Mouse (Mus musculus) lung, postnatal 4 days (tissue): Measurements from ENCODE around the gene Ppwd1.
A peak's percentile ranks its signal among the peaks of the same experiment; 100 is the strongest.
"Not testable (repeated sequence)": the region's sequence is repeated elsewhere in the genome, so short reads cannot be mapped to it uniquely, and the experiment has no call there.

Experiments
- DNase-seq, 2 experiments: peaks; one replicate each; pipeline ENCODE4 v3.0.0; 2021

The Ppwd1 gene

GRCm38 (mm10) chr13:104228384-104229066 is at the start of gene Ppwd1, which contains the start of gene Cenpk:
Gene Ppwd1, minus strand, starts transcription at chr13:104228843.
Gene Cenpk, plus strand, starts transcription at chr13:104228611.
- DNase-seq = peak; percentile 98

- no peak for DNase-seq
These were observed 30.4 kb upstream of the Ppwd1 start for GRCm38 (mm10) chr13:104258997-104259396.

GRCm38 (mm10) chr13:104229181-104229580 is 538 bp upstream of the Ppwd1 start:
- DNase-seq = no peak

GRCm38 (mm10) chr13:104227478-104227877 is 1.2 kb downstream of the Ppwd1 start:
- DNase-seq = no peak

- no peak for DNase-seq
These were observed 24.3 kb downstream of the Ppwd1 start for GRCm38 (mm10) chr13:104204313-104204712.

- DNase-seq = not testable (repeated sequence)
These were observed 32.8 kb downstream of the Ppwd1 start for GRCm38 (mm10) chr13:104195891-104196290.

GRCm38 (mm10) chr13:104187357-104187756 is 41.3 kb downstream of the Ppwd1 start:
- no peak for DNase-seq

GRCm38 (mm10) chr13:104179176-104179888 is 49.3 kb downstream of the Ppwd1 start:
- DNase-seq = no peak

GRCm38 (mm10) chr13:104178650-104179121 is 50.0 kb downstream of the Ppwd1 start, which contains the start of gene Trim23:
Gene Trim23, plus strand, starts transcription at chr13:104178797.
- DNase-seq = peak; percentile 97 to 99

- peak in 1 of 2 experiments; percentile 87 for DNase-seq
These were observed 50.6 kb downstream of the Ppwd1 start, which contains the start of gene Trappc13 for GRCm38 (mm10) chr13:104177796-104178649. Gene Trappc13, minus strand, starts transcription at chr13:104178469.

GRCm38 (mm10) chr13:104176874-104177273 is 51.8 kb downstream of the Ppwd1 start:
- no peak for DNase-seq

GRCm38 (mm10) chr13:104172498-104172897 is 56.1 kb downstream of the Ppwd1 start:
- no peak for DNase-seq

GRCm38 (mm10) chr13:104171711-104172110 is 56.9 kb downstream of the Ppwd1 start:
- no peak for DNase-seq

- DNase-seq = no peak
These were observed 73.0 kb downstream of the Ppwd1 start for GRCm38 (mm10) chr13:104155686-104156085.
